Mouse (Mus musculus) ovary, postnatal 14 days (tissue): ENCODE data around the gene Mvb12b.

Source experiments
- DNase-seq: peaks from one replicate; pipeline ENCODE4 v3.0.0; 2022; ENCODE audit warnings: low spot score

The Mvb12b gene

DNA sequence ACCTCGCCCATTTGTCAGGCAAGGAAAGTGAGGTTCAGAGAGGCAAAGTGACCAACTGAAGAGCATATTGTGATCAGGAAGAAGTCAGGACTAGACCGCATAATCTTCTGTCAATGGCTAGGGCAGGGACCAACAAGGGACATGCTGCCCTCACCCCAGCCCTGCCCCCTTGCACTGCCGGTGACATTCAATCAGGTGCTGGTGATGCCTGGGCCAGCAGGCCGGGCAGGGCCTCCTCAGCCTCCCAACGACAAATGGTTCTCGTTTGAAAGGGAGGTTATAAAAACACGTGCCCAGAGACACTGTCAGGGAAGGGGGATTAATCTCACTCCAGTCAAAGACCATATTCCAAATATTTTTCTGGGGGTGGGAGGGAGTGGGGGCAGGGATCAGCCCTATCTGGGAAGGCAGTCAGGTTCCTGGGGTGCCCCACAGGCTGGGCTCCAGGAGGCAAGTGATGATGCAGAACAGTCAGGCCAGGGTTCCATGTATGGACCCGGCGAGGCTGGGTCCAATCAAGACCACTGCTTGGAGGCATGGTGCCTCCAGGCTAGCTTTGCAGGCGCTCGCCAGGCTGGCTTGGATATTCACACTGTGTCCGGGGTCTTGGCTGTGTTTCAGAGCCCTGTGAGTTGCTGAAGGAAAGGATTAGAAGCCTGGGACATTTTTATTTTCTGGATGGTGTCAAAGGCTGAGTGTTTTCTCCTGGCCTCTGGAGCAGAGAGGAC is 168.2 kb downstream of the Mvb12b start:
- DNase-seq, result no peak

- no peak for DNase-seq
These were observed 169.2 kb downstream of the Mvb12b start for GRCm38 (mm10) chr2:33718561-33718960.

DNA sequence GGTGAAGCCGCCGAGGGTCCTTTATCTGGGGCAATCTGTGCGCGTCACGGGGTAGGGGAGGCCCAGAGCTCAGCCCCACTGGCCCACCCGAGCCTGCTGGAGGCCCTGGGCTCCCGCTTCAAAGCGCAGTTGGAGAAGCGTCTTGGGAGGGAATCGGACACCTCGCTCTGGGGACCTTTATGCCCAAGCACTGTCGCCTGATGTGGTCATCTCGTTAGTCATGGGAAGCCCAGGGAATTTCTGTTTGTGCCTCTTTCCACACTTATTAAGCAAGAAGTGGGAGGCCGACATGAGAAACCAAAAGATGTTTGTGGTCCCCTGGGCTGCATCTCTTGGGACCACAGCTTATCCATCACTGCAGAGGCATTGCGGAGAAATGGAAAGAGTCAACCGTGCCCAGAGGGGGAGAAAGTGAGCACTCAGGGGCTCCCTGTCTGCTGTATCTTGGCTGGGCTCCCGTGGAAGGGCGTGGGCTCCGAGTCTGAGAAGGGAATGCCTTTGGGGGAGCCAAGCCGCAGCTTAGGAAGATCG is 169.9 kb downstream of the Mvb12b start:
- no peak for DNase-seq

DNA sequence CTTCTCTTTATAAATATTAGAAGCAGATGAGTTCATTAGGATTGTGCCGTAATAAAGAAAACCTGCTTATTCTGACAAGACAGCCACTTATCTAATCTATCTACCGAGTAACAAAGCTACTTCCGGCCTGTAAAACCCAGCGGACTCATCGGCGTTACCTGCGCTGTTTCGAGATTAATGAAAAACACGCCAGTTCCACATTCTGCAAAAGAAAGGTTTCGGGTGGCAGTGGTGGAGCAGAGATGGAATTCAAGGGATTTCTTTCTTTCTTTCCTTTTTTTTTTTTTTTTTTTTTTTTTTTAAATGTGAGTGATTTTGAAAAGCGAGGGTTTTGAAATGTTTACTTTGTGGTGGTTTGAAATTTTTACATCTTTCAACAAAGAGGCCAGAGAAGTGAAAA is 170.4 kb downstream of the Mvb12b start:
- no peak for DNase-seq

DNA sequence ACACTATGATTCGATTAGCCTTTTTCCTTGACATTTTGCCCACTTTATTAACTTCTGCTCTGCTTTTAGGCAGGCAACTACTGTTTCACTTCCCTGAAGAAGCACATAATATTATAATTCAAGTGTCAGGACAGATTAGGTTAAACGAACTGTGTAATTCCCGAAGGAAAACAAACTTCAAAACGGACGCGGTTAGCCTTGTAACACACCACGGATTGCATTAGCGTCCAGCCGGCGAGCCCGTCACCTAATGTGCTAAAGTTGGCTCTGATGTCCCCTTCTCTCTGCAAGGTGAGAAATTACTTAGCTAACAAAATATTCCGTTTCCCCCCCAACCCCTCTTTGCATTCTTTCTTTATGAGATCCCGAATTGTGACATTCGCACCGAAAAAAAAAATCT is 170.9 kb downstream of the Mvb12b start:
- no peak for DNase-seq

- no peak for DNase-seq
These were observed 172.8 kb downstream of the Mvb12b start for GRCm38 (mm10) chr2:33714932-33715331.

DNA sequence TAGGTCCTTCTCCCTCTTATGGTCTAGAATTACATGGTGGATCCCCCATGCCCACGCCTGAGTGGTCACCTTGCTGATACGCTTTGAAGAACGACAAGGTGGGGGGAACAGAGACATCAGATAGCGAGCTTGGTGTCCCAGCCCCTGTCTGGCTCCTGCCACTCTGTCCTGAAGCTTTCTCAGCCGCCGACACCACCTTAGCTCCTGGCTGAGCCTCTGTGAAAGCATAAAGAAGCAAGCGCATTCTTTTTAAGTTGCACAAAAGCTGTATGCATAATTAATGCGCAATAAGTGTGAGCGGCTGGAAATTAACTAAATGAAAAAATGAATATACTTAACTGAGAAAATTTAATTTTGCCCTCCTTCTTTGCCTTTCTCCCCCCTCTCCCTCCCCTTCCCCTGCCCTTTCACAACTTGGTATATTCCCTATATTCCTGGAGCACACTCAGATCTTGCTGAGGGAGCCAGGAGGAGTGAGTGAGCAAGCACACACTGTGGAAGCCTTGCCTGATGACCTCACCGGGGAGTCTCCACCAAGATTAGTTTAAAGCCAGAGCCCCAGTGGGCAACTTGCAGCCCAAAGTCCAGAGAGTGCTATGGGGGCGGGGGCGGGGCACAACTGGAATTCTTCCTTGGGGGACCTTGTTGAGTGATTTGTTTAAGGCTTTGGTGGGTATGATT is 174.0 kb downstream of the Mvb12b start:
- no peak for DNase-seq

- no peak for DNase-seq
These were observed 174.9 kb downstream of the Mvb12b start for GRCm38 (mm10) chr2:33712811-33713210.

DNA sequence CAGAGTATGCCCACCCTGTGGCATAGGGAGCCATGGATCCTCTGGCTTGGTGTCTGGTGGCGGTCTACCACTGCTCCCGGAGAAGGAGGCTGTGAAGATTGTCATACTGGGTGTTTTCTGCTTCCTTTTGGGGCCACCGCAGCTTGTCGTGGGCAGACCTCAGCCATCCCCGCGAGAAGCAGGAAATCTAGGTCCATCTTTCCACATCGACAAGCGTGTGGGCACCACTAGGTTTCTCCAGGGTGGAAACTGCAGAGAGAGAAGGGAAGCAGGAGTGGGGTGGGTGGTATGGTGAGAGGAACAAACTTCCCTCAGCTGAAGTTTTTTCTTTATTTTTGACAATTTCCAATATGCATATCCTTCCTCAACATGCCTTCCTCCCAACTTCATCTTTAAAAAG is 178.9 kb downstream of the Mvb12b start:
- no peak for DNase-seq

- DNase-seq, result no peak
These were observed 179.7 kb downstream of the Mvb12b start for GRCm38 (mm10) chr2:33708096-33708495.

DNA sequence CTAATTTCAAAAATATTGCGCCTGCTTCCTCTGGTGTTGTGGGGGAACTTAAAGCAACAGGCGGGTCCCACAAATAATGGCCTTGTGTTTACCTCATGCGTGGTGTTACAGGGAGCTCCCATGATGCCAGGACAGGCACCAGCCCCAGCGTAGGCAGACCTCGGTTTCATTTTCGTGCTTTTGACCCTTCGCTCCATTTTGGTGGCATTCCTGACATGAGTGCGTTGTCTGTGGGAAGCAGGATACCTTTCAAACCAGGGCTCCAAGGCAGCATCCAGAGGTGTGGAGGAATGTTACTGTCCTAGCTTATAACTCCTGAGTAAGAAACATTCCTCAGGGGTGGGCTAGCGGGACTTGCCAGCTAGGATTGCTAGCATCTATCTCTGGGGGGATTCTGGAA is 181.3 kb downstream of the Mvb12b start:
- no peak for DNase-seq

- DNase-seq, result no peak
These were observed 181.9 kb downstream of the Mvb12b start for GRCm38 (mm10) chr2:33705687-33706320.

- no peak for DNase-seq
These were observed 184.5 kb downstream of the Mvb12b start for GRCm38 (mm10) chr2:33703286-33703685.

- DNase-seq, result peak; percentile 51
These were observed 185.0 kb downstream of the Mvb12b start for GRCm38 (mm10) chr2:33702705-33703104.

- no peak for DNase-seq
These were observed 186.3 kb downstream of the Mvb12b start for GRCm38 (mm10) chr2:33701446-33701815.

DNA sequence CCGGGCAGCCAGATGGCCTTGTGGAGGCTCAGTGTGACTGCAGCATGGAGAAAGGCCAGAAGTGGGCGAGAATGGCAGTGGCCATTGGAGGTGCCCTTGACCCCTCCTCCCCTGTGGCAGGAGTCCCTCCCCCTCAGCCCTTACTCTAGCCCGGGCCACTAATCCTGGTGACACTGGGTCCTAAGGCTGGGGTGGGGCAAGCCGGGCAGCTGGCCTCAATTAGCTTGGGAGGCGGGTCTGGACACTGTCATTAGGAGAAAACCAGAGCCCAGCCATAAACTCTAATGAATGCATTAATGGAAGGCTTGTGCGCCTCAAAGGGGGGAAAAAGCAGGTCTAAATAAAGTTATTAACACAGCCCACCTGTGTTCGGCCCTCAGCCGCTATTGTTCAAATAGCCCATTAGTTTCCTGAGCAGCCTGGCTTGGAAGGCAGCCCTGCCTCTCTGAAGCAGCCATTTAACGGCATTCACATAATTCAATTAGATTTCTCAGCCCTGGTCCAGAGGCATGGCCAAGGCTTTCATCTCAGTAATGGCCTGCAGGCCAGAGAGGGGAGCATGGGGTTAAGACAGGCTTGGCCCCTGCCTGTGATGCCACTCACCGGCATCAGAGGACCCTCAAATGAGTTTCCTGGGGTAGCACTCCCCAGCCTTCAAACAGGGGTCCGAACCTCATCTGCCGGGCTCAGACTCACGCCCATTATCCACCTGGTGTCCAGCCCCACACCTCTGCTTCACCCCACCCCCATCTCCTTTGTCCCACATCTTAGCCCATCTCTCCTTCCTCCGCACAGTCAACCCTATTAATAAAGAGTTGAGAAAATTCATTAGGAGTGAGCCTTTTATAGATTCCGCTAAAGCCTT is 186.9 kb downstream of the Mvb12b start:
- no peak for DNase-seq

DNA sequence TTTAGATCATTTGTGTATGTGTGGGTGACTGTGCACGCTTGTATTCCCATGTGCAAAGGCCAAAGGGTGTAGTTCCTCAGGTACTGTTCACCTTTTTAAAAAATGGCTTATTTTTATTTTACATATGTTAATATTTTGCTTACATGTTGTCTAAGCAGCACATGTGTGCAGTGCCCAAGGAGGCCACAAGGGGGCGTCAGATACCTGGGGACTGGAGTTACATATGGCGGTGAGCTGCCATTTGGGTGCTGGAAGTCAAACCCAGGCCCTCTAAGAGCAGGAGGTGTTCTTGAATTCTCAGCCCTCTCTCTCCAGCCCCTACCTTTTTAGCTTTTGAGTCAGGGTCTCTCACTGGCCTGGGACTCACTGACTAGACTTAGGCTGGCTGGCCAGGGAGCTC is 188.8 kb downstream of the Mvb12b start:
- DNase-seq, result no peak

DNA sequence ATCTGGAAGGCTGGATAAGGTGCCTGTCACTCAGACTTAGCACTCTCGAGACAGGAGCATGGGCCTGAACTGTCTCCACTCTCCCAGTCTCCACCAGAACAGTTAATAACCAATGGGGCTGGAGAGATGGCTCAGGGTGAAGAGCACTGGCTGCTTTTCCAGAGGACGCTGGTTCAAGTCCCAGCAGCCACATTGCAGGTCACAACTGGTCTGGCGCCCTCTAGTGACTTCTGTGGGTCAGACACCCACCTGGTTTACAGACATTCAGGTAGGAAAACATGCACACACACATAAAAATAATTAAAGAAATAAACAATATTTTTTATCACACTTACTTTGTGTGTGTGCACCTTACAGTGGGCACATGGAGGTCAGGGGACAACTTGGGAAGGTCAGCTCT is 191.3 kb downstream of the Mvb12b start:
- no peak for DNase-seq

GRCm38 (mm10) chr2:33693931-33694330 is 193.8 kb downstream of the Mvb12b start:
- no peak for DNase-seq

- DNase-seq, result peak; percentile 21
These were observed 197.8 kb downstream of the Mvb12b start for GRCm38 (mm10) chr2:33689880-33690462.

DNA sequence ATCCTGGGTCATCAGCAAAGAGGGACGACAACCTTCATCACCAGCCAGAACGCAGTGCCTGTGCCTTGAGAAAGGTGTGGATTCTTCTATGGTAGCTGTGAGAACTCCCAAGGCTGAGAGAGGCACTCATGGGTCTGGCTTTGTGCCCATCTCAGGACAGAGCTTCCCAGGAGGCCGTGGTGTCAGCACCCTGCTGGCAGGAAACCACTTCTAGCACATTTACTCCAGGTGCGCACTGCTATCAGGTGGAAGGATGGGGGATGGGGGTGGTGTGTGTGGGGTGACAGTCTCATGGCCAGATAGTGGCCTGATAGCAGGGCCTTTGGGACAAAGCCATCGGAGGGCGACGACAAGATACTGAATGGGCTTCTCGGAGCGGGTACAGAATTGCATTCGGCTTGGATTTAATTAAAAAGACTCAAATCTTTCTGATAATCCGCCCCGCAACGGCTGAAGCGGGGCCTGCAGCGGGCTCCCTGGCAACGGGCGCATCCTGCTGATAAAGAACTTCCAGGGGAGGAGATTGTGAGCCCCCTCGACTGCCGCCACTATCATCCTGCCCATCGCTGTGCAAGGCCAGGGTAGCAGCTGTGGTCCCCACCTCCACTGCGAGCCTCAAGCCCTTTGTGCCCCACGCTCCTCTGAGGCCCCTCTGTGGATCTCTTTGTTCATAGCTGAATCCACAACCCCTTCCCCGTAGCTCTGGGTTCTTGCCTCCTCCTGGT is 198.4 kb downstream of the Mvb12b start:
- no peak for DNase-seq
